Mouse (Mus musculus): ENCODE data around the gene Avpi1.

Avpi1 gene

DNA sequence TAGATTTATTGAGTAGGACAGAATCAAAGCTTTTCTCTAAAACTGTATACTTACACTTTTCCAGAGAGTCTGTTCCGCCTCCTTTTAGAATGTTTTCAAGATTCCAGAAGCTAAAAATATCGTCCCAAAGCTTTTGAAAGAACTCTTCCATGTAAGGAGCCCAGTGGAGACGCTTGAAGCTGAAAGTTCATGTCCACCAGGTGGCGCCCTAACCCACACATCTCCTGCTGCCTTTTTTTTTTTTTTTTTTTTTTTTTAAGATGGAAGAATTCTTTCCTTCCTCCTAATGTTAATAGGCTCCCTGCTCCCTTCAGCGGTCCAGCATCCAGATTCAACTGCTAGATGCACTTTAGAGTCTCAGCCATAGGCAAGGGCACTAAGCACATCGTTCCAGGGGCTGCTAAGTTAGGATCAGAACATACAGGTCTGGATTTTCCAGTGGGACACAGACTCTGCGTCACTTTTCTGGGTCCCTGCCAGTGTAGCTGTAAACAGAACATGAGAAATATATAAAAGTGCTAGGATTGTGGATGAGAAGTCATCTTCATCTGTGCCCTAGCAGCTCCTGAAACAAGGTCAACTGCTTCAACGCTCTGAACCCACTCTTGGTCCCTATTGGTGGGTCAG lies 15.8 kb upstream of the Avpi1 start:
- peak; percentile 99 for DNase-seq (ENCODE audit: low read depth, low spot score)

DNA sequence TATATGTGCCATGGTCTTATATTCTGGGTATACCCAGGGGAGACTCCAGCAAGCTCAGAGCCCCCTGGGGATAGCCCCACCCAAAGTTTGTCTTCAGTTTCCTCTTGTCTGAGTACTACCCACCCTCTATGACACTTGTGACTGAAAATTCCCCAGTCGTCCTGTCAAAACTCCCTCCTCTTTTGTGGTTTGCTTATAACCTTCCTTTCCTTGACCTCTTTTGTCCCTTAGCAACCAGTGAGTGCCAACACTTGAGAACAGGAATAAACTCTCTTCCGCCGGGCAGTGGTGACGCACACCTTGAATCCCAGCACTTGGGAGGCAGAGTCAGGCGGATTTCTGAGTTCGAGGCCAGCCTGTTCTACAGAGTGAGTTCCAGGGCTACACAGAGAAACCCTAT lies 15.2 kb upstream of the Avpi1 start:
- peak; percentile 49 for DNase-seq (ENCODE audit: low read depth, low spot score)

DNA sequence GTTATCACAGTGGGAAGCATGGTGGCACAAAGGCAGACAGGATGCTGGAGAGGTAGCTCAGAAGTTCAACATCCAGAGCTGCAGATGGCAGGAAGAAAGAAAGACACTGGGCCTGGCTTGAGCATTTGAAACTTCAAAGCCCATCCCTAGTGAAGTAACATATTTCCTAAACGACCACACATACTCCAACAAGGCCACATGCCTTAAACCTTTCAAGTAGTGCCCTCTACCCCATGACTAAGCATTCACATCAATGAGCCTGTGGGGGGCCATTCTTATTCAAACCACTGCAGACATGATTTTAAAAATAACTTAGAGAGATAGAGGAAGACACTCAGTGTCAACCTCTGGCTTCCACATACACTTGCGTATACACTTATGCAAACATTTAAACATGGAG lies 13.9 kb upstream of the Avpi1 start:
- DNase-seq (ENCODE audit: low read depth, low spot score), result no peak

DNA sequence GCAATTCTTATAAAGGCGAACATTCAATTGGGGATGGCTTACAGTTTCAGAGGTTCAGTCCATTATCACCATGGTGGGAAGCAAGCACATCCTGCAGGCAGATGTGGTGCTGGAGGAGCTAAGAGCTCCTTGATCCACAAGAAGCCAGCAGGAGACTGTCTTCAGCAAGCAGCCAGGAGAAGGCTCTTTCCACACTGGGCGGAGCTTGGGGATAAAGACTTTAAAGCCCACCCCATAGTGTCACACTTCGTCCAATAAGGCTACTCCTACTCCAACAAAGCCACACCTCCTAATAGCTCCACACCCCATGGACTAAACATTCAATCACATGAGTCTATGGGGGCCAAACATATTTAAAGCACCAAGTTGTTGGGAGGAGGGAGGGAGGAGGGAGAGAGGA lies 13.1 kb upstream of the Avpi1 start:
- DNase-seq (ENCODE audit: low read depth, low spot score), result no peak

DNA sequence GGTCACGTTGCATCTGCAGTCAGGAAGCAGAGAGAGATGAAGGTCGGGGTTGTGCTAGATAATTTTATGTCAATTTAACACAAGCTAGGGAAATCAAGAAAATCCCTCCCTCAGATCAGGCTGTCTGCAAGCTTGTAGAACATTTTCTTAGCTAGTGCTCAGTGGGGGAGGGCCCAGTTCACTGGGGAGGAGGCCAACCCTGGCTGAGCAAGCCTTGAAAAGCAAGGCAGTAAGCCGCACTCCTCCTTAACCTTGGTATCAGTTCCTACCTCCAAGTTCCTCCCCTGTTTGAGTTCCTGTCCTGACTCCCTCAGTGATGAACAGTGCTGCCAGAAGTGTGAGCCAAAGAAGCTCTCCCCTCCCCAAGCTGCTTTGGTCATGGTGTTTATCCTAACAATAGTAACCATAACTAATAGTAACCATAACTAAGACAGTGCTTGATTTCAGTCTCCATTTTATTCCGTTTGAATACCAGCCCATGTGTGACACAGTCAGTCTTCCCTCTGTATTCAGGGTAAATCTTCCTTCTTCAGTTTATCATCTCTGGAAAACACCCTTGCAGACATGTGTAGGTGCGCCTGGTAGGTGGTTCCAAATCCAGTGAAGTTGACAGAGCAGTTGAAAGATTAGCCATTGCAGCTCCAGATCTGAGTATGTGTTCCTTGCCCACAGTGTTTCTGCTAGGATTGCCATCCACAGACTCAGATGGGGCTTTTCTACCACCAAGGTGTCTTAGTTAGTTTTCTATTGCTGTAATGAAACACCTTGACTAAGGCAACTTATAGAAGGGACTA lies 11.1 kb upstream of the Avpi1 start:
- no peak for DNase-seq (ENCODE audit: low read depth, low spot score)

DNA sequence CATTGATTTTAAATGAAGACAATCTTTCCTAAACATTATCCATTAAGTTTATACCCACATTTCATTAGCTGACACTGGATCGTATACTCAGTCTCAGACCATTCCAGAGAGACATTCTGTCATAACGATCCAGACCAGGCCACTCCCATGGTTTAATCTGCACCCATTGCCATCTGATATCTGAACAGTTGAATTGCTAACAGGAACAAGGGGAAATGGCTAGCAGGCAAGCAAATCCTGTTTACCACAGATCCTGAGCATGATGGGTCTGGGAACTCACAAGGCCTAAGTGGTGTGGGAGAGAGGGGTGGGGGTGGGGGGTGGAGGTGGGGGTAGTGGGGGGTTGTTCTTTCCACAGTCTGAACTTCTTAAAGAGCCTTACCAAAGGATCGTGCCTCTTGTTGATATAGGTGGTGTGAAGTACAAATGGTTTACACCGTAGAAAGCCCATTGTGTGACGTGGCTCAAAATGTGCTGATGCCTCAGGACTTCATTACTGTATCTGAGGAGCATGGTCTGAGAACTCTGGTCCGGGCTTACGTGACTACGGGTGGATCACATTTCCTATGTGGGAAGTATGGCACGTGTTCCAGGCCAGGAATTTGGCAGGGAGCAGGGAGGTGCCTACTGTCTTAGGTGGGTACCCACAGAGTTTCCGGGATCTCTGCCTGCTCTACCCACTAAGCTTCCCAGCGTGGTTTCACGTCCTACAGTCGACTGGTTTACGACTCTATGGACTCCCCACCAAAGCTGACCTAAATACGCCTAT lies 9.8 kb upstream of the Avpi1 start:
- DNase-seq (ENCODE audit: low read depth, low spot score), result no peak

DNA sequence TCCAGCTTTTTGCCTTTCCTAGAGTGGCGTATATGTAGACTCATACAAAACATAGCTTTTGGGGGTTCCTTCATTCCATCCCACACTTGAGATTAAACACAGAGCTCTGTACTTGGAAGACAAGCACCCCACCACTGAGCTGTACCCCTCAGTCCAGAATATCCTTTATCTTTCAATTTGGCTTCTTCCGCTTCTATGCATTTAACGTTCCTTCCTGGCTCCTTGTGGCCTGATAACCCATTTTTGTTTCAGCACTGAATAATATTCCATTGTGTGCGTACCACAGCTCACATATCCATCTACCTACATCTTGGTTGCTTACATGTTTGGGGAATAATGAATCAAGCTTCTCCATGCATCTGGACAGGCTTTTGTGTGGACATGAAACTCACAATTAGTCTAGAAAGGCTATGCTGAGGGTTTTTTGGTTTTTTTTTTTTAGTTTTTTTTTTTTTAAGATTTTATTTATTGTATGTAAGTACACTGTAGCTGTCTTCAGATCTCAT lies 8.4 kb upstream of the Avpi1 start:
- DNase-seq (ENCODE audit: low read depth, low spot score), result no peak

DNA sequence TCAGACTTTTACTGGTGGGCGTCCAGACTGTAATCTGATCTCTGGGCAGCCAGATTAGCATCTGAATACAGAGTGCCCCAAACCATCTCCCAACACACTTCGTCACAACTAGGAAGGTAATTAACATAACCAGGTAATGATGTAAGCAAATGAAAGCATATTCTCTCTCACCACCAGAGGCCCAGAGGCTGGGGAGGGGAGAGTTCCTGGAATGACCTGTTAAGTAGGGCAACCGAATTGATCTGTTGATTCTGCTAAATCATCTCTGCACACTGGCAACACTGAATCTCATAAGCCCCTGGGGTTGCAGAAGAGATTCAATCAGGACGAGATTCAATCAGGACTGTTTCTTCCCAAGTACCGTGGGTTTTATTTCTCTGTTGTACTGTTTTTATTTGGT lies 7.3 kb upstream of the Avpi1 start:
- DNase-seq (ENCODE audit: low read depth, low spot score), result no peak

DNA sequence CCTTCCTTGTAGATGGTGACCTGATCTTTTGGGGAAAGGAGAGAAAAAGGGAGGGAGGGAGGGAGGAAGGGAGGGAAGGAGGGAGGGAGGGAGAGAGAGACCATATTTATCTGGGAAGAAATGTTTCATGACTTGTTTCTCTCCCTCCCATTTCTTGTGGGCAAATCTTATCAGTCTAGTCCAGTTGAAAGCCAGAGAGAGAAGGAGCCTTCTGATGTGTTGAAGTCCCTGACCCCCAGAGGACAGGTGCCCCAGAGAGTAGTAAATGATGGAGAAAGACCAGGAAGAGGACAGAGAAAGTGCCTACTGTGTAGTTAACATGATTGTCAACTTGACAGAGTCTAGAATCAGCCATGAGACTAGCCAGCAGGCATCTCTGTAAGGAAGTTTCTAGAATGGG lies 6.2 kb upstream of the Avpi1 start:
- DNase-seq (ENCODE audit: low read depth, low spot score), result no peak

DNA sequence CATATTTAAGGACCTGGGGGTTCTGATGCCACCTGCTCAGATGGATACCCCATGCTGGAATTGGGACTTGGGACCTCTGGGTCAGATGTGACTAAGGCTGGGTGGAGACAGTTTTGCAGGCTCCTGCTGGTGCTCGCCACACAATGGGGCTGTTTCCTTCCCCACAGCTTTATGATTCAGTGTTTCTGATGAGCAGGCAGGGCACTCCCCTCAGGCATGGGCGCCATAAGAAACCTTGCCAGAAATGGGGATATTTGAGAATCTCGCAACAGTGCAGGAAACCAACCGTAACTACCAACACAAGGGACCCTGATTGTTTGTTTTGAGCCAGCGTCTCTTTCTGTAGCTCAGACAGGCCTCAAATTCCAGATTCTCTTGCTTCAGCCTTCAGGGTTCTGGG lies 2.2 kb upstream of the Avpi1 start:
- DNase-seq (ENCODE audit: low read depth, low spot score), result peak; percentile 86

DNA sequence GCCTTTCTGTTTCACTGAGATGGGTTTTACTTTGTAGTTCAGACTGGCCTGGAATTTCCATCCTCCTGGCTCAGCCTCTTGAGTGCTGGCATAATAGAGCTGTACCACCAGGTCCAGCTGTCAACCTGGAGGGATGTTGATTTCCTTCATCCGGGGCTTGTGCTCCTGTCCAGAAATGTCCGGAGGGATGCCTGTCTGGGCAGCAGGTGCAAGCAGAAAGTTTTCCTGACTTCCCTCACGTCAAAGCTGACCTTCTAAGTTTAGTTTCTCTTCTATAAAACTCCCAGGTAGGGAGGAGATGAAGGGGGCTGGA lies 1.4 kb upstream of the Avpi1 start:
- DNase-seq (ENCODE audit: low read depth, low spot score), result no peak

DNA sequence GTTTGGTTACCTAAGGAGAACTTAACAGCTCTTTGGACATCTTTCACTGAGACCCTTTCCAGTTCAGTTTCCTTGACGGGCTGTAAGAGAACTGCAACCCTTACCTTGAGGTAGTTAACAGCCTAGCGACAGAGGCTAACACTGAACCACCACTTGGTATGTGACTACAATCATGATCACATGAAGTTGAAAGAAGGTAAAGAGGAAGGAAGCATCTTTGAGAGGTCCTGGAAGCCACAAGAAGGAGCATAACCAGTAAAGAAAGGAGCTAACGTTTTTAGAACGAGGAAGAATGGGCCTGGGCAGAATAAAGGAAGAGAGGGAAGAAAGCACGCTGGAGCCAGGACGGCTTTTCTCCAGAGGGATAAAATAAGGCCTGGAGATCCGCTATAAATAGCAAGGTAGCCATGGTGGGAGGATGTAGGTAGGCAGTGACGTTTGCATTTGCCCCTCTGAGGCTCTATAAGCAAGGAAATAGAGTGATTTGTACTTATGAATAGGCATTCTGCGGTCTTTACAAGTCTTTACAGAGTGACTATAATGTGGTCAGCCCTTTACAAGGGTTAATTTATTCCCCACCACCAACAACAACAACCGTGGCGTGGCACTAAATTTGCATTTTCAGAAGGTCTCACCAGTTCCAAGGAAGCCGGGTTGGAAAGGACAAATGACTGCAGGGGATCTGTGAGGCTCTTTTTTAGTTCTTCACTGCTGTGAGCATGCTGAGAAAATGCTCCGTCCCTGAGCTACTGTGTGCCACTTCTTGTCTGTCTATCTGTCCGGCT lies 842 bp upstream of the Avpi1 start:
- DNase-seq (ENCODE audit: low read depth, low spot score), result no peak

DNA sequence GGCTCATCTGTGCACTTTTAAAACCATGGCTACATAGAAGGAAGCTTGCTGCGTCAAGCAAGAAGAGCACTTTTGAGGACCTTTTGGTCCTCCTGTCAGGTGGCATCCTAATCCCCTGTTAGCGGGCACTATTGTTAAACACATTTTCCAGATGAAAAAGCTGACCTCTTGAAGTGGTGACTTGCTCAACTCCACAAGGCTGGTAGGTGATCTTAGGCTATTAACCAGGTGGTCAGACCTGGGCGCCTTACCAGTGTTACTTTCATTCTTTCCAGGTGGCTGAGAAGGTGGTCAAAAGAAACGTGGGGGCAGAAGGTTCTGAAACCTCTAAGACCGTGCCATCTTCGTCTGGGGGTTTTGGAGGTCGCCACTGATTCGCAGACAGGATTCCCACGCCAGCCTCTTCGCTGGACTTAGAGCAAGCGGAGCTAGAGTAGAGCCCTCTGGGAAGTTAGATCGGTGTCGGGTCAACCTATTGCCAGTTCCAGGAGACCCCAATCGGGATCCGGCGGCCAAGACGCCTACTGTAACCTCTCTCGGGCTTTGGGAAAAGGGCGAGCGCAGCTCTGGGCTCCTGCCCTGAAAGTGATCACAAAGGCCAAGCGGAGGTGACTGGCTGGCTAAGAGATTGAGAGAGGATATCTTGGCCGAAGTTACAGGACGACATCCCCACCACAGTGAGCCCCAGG lies 663 bp downstream of the Avpi1 start:
- DNase-seq (ENCODE audit: low read depth, low spot score), result no peak

DNA sequence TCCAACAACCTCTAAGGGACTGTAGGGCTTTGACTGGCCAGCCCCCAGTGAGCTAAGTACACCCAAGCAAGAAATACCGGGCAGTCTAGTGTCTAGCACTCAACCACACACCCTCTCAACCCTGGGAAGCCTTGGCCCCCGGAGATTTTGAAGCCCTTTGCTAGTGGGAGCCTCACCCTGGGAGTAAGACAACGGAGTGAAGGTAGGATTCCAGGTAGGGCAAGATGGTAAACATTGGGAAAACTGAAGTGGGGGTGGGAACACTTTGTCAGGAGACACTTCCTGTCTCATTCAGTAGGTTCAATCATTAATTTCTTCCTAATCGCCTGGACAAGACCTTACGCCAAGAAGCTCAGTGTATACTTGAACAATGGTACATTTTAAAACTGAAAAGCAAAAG lies 1.8 kb downstream of the Avpi1 start:
- no peak for DNase-seq (ENCODE audit: low read depth, low spot score)

DNA sequence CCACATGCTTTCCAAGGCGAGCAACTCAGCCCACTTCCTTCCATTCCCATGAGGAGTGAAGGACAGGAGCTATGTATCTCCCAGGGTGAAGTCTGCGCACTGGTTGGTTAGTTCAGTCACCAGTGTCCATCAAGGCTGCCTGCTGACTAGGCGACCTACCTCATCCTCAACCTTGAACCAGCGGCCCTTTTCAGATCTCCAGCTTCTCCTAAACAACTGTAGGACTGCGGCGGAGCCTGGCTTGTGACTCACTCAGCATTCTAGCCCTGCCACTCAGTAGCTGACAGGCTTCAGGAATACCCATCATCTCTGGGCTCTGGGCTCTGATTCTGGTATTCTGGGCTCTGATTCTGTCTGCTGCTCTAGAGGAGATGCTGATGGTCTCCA lies 2.6 kb downstream of the Avpi1 start:
- DNase-seq (ENCODE audit: low read depth, low spot score), result no peak

DNA sequence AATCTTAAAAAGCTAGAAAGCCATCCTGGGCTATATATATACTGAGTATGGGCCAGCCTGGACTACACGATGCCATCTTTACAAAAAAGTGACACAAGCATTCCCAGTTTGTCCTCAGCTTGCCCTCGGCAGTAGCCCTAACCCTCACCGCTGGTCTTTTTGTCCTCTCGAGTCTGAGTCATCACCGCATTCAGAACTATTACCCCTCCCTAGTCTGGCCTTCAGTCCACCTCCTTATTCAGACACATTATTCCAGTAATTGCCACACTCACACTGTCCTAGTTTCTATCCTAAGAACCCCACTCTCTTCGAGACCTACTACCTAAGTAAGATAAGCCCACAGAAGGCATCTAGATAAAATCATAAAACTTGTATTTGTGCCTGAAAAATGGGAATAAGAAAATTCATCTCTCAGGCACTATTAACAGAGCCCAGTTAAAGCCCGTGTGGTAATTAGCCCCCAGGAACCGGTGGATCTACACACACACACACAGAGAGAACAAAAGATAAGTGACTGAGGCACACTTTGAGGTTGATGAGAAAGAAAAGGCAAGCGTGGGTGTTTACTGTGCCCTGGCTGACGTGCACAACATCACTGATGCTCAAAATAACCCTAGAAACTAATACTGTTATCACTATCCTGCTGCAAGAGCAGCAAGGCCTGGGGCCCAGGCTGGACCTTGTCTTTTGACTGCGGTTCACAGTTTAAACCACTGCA lies 3.2 kb downstream of the Avpi1 start:
- DNase-seq (ENCODE audit: low read depth, low spot score), result peak; percentile 66

DNA sequence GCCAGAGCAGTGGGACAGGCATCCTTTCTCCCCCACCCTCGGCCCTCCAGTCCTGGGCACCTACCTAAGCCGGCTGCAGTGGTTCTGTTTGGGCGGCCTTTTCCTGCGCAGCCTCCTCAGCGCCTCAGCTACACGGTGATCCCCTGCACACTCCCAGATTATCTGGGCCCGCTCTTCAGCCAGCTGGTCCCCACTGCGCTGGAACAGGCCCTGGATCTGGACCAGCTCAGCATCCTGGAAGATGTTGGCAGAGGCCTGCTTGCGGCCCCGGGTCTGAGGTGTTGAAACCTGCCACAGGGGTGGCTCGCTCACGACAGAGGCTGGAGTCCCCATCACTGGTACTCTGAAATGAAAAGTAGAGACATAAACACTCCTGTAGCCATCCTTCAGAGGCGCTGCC lies 4.2 kb downstream of the Avpi1 start:
- DNase-seq (ENCODE audit: low read depth, low spot score), result no peak

DNA sequence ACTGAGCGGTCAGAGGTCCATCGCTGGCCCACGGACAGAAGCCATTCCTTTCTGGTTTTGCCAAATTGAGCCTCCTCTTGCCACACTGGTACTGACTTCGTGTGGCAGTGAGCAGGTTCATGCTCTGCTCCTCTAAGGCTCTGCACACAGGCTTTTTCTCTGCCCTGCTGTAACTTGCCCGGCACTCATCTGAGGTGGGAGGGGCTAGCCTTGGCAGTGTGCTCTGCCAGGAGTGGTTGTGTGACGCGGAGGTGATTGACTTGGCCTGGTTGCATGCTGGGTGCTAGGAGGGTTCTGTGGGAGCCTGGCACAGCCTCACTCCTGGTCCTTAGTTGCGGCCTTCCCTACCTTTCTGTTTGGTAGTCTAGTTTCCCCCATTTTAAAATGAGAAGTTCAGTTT lies 8.4 kb downstream of the Avpi1 start:
- no peak for DNase-seq (ENCODE audit: low read depth, low spot score)

DNA sequence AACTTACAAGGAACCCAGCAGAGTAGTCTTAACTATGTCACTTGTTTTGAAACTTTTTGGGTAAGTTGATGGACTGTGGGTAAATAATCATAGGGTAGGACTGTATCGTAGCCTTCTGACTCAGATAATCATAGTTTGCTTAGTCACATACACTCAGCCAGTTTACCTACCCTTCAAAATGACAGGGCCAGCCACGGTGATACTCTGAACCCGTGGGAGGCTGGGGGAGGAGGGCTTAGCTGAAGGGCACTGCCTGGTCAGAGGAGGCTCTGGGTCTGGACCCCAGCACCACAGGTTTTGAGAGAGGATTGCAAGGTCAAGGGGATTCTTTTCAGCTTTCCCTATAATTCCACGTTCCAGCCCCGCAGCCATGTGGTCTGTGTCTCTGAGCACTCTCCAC lies 10.3 kb downstream of the Avpi1 start:
- no peak for DNase-seq (ENCODE audit: low read depth, low spot score)

DNA sequence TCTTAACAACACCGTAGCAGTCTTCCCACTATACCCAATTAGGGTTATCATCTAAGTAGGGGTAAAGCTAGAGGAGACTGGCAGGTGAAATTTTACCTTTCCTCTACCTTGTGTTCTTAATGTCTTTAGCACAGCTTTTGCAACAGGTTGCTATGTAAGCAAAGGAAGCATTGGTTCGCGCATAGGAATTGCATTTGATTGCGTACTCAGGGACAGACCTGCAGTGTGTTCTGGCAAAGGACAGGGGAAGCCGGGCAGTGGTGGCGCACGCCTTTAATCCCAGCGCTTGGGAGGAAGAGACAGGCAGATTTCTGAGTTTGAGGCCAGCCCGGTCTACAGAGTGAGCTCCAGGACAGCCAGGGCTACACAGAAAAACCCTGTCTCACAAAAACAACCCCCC lies 10.7 kb downstream of the Avpi1 start:
- DNase-seq (ENCODE audit: low read depth, low spot score), result no peak
